In genomic region chr13:115652352-115652751, GRCm38 (mm10) we compare ENCODE assay signal across 15 mouse cellular contexts.
A peak's percentile ranks its signal among the peaks of the same experiment; 100 is the strongest.
DNase-seq lines count a peak whose midpoint lies in the region; ATAC-seq lines count a peak whose summit lies in the region.
"Had no signal": no experiment of that assay in that cellular context is flagged by ENCODE, and none has a peak within 500 bp of the region (broad histone marks: within the 10 kb centered on the region; RNA-seq: fewer than 3 reads in every experiment).

No protein-coding gene starts in this region.

- no peak for DNase-seq in forebrain, embryonic 10.5 days (ENCODE audit: extremely low spot score, low spot score)
- peak; percentile 27 for DNase-seq in forebrain, embryonic 14.5 days (ENCODE audit: low spot score)
- DNase-seq in right cerebral cortex, postnatal 25 days: no peak
- DNase-seq: adrenal gland, adult 2 months; adrenal gland, postnatal 10 days; adrenal gland, postnatal 25 days; cerebellum, adult 11-12 months; cerebellum, adult 2 months; cerebellum, adult 9-10 months; cerebellum, postnatal 10 days; cerebellum, postnatal 25 days had no signal

- peak; percentile 51; the same call in 1 of the 2 replicates for ATAC-seq in forebrain, embryonic 12.5 days (ENCODE audit: low FRiP score)
- ATAC-seq in forebrain, embryonic 14.5 days: peak; percentile 70
- ATAC-seq in forebrain, embryonic 15.5 days (replicated peaks): no peak

- no peak overlapping the region for H3K27ac ChIP-seq in forebrain, embryonic 12.5 days
- H3K27ac ChIP-seq in forebrain, embryonic 10.5 days: no peak overlapping the region
- no peak overlapping the region for H3K27ac ChIP-seq in forebrain, embryonic 14.5 days (ENCODE audit: low read depth, low read length)
- no peak overlapping the region for H3K27ac ChIP-seq in forebrain, embryonic 15.5 days (replicated peaks)
- H3K27ac ChIP-seq: embryonic facial prominence, embryonic 10.5 days; embryonic facial prominence, embryonic 12.5 days had no signal

- no peak overlapping the region for H3K4me3 ChIP-seq in forebrain, embryonic 12.5 days (replicated peaks)
- H3K4me3 ChIP-seq in forebrain, embryonic 10.5 days: no peak overlapping the region
- no peak overlapping the region for H3K4me3 ChIP-seq in forebrain, embryonic 14.5 days (ENCODE audit: low read depth, low read length)
- H3K4me3 ChIP-seq in forebrain, embryonic 15.5 days: no peak overlapping the region
- H3K4me3 ChIP-seq: embryonic facial prominence, embryonic 10.5 days; embryonic facial prominence, embryonic 12.5 days had no signal

- no peaks in the 10 kb centered on the region for H3K27me3 ChIP-seq in forebrain, embryonic 12.5 days
- no peaks in the 10 kb centered on the region for H3K27me3 ChIP-seq in forebrain, embryonic 10.5 days (ENCODE audit: poor library complexity, severe bottlenecking)
- no peaks in the 10 kb centered on the region for H3K27me3 ChIP-seq in forebrain, embryonic 14.5 days (replicated peaks; ENCODE audit: control insufficient read depth, insufficient read depth, low read length)
- H3K27me3 ChIP-seq in forebrain, embryonic 15.5 days: no peaks in the 10 kb centered on the region
- H3K27me3 ChIP-seq: embryonic facial prominence, embryonic 12.5 days had no signal

- no peaks in the 10 kb centered on the region for H3K9me3 ChIP-seq in forebrain, embryonic 12.5 days
- no peaks in the 10 kb centered on the region for H3K9me3 ChIP-seq in forebrain, embryonic 10.5 days
- no peaks in the 10 kb centered on the region for H3K9me3 ChIP-seq in forebrain, embryonic 14.5 days (replicated peaks; ENCODE audit: control insufficient read depth, low read length)
- no peaks in the 10 kb centered on the region for H3K9me3 ChIP-seq in forebrain, embryonic 15.5 days
- H3K9me3 ChIP-seq: embryonic facial prominence, embryonic 10.5 days; embryonic facial prominence, embryonic 12.5 days had no signal

- H3K9ac ChIP-seq in forebrain, embryonic 12.5 days: no peak overlapping the region
- no peak overlapping the region for H3K9ac ChIP-seq in forebrain, embryonic 14.5 days (ENCODE audit: low read length)
- no peak overlapping the region for H3K9ac ChIP-seq in forebrain, embryonic 15.5 days (replicated peaks)
- H3K9ac ChIP-seq: embryonic facial prominence, embryonic 12.5 days had no signal

- H3K36me3 ChIP-seq in forebrain, embryonic 12.5 days (replicated peaks): no peaks in the 10 kb centered on the region
- H3K36me3 ChIP-seq in forebrain, embryonic 10.5 days (replicated peaks): no peaks in the 10 kb centered on the region
- H3K36me3 ChIP-seq in forebrain, embryonic 14.5 days (ENCODE audit: control insufficient read depth, insufficient read depth, low read length): no peaks in the 10 kb centered on the region
- H3K36me3 ChIP-seq in forebrain, embryonic 15.5 days: no peaks in the 10 kb centered on the region
- H3K36me3 ChIP-seq: embryonic facial prominence, embryonic 10.5 days; embryonic facial prominence, embryonic 12.5 days had no signal

- 26% methylated on average over 1 of the region's 1 CpGs for WGBS in forebrain, embryonic 12.5 days
- 76% methylated on average over 1 of the region's 1 CpGs for WGBS in forebrain, embryonic 10.5 days
- 30% methylated on average over 1 of the region's 1 CpGs for WGBS in forebrain, embryonic 14.5 days
- 31% methylated on average over 1 of the region's 1 CpGs for WGBS in forebrain, embryonic 15.5 days

- peaks cover 6% of the 10 kb centered on the region for H3K4me1 ChIP-seq in forebrain, embryonic 12.5 days
- peaks cover 10% of the 10 kb centered on the region; the same call in 1 of the 2 replicates for H3K4me1 ChIP-seq in forebrain, embryonic 10.5 days
- peaks cover 3% of the 10 kb centered on the region; the same call in 1 of the 2 replicates for H3K4me1 ChIP-seq in forebrain, embryonic 14.5 days (ENCODE audit: control insufficient read depth, insufficient read depth, low read length)
- peaks cover 9% of the 10 kb centered on the region; the same call in 1 of the 2 replicates for H3K4me1 ChIP-seq in forebrain, embryonic 15.5 days
- H3K4me1 ChIP-seq: embryonic facial prominence, embryonic 10.5 days; embryonic facial prominence, embryonic 12.5 days had no signal

- H3K4me2 ChIP-seq in forebrain, embryonic 12.5 days: no peak overlapping the region
- H3K4me2 ChIP-seq in forebrain, embryonic 14.5 days (ENCODE audit: low read length): no peak overlapping the region
- H3K4me2 ChIP-seq in forebrain, embryonic 15.5 days (replicated peaks): no peak overlapping the region
- H3K4me2 ChIP-seq: embryonic facial prominence, embryonic 12.5 days had no signal
